Mouse (Mus musculus) forebrain, embryonic 10.5 days (tissue): Measurements from ENCODE around the gene Zzz3. TPM values are rescaled to one million over a fixed set of nuclear protein-coding genes. Genes with fewer than 3 reads are reported as not detected.

ENCODE experiments used
- DNase-seq: peaks from one replicate; pipeline ENCODE4 v3.0.0-alpha.2; 2017; ENCODE audit warnings: low spot score; ENCODE audit errors: extremely low spot score
- H3K27ac ChIP-seq: fragments of 300-500 bp; sonication (generic); 2 replicates; pipeline ENCODE4 v1.5.1; 2016; ENCODE audit warnings: mild to moderate bottlenecking
- H3K27me3 ChIP-seq: fragments of 300-500 bp; sonication (generic); 2 replicates; pipeline ENCODE4 v1.6.1; 2016; ENCODE audit warnings: mild to moderate bottlenecking; ENCODE audit not compliant: poor library complexity, severe bottlenecking
- H3K36me3 ChIP-seq: fragments of 300-500 bp; sonication (generic); replicated peaks from 2 replicates; pipeline ENCODE4 v1.6.1; 2016; ENCODE audit warnings: mild to moderate bottlenecking, moderate library complexity
- H3K4me1 ChIP-seq: fragments of 300-500 bp; sonication (generic); 2 replicates; pipeline ENCODE4 v1.6.1; 2016
- H3K4me3 ChIP-seq: fragments of 300-500 bp; sonication (generic); 2 replicates; pipeline ENCODE4 v1.5.1; 2016; ENCODE audit warnings: mild to moderate bottlenecking, moderate library complexity
- H3K9me3 ChIP-seq: fragments of 300-500 bp; sonication (generic); 2 replicates; pipeline ENCODE4 v1.6.1; 2016; ENCODE audit warnings: mild to moderate bottlenecking, moderate library complexity
- WGBS: fragments of 180-500 bp; shearing (Covaris S2); methylation state at CpG from one replicate; pipeline ENCODE4 v1.1.7; 2016; 5-methylcytosine and 5-hydroxymethylcytosine counted together
- polyA plus RNA-seq: library from polyadenylated mRNA; unstranded; fragments of >200 nt; fragmentation: Nextera tagmentation; extraction: Ambion mirVana; gene quantifications from 2 replicates; pipeline ENCODE4 v1.2.1, GENCODE M21; 2016

Zzz3 gene
- polyA plus RNA-seq, 1 experiment from 2014 or later = 56.4 TPM

DNA sequence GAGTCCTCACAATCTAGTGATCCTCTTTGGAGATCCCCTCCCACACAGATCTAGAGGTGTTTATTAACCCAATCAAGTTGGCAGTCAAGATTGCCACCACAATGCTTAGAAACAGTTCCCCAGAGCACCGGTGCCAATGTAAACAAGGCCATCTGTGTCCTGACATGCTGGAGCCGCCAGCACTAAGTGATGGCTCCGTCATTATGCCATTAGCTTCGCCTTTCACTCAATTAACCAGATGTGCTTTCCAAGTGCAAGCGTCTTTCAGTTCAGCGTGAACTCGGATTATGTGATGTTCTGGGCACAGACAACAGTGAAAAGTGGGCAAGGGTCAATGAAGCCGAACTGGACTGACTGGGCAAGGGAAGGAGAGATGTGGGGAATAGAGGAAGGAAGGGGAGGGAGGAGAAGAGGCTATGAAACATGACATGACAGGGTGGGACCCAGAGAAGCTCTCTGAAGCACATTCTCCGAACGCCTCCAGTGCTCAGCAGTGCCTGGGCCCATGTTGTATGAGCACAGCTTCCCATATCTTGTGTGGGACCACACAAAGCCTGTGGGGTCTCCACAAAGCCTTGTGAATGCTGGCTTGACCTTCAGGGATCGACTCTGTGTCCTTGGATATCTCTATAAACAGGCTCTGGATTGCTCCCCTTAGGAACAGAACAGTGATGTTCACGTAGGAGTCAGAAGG, 99.5 kb downstream of the Zzz3 start:
- H3K9me3 ChIP-seq = no peaks in the 10 kb centered on the region
- no peak overlapping the region for H3K27ac ChIP-seq
- no peak for DNase-seq
- no peaks in the 10 kb centered on the region for H3K27me3 ChIP-seq
- H3K4me1 ChIP-seq = peaks cover 26% of the 10 kb centered on the region
- WGBS = 81% methylated on average over 12 of the region's 12 CpGs
- H3K4me3 ChIP-seq = no peak overlapping the region
- H3K36me3 ChIP-seq = no peaks in the 10 kb centered on the region

DNA sequence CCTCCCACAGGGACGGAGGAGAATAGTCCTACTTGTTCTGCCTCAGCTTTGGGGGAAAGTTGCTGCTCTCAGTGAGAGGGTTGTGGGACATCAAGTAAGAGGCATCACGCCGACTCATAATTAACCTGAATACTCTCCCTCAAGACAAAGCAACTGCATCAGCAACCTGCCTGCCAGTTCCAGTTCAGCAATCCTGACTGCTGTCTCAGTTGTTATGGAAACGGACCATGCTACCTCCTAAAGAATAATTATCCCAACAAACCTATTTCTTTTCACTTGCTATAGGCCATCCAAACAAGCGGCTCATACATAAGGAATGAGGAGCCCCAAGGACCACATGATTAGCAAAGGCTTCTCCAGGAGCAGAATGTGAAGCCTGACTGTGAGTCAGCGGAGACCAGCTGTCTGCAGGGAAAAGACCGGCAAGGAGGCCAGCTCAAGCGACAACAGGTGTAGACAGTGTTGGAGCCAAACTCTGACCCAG, 100.2 kb downstream of the Zzz3 start:
- Histone ChIP-seq H3K27me3 (no peaks in the 10 kb centered on the region), H3K36me3 (no peaks in the 10 kb centered on the region), H3K27ac (no peak overlapping the region), H3K9me3 (no peaks in the 10 kb centered on the region), H3K4me3 (no peak overlapping the region), H3K4me1 (peaks cover 26% of the 10 kb centered on the region)
- no peak for DNase-seq
- WGBS = 77% methylated on average over 8 of the region's 8 CpGs

DNA sequence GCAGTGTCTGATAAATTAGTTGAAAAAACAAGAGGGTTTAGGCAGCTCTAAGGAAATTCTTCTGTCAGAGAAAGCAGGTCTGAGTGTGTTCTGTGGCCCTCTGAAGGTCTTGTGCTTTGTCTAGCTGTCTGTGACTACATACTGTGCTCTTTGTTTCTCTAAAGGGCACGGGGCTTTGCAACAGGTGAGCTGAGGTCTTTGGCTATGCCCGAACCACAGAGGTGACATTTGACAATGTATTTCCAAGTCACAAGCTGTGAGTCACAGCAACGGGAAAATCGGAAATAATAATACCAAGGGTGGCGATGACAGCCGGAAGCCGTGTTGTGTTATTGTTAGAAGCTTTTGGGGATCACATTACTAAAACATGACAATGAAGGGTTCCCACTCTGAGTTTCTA, 101.8 kb downstream of the Zzz3 start:
- WGBS = 74% methylated on average over 7 of the region's 7 CpGs

DNA sequence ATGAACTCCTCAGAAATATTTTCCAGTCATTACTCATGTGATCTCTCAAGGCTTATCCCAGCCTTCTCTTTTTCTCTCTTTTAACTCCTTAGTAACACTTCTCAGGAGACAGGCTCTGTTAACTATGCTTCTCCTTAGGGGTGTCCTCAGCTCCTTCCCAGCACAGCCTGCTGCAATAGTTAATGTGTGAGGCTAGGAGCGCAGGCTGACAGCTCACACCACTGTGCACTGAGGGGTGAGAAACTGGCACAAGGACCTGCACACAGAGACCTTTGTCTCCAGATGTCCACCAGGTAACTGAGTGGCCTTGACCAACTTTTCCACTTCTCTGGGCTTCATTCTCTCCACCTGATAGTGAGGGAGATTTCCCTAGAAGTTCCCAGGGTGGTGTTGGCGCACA, 102.6 kb downstream of the Zzz3 start:
- Histone ChIP-seq H3K9me3 (no peaks in the 10 kb centered on the region), H3K27ac (no peak overlapping the region), H3K36me3 (no peaks in the 10 kb centered on the region), H3K4me3 (no peak overlapping the region), H3K4me1 (peaks cover 26% of the 10 kb centered on the region), H3K27me3 (no peaks in the 10 kb centered on the region)
- no peak for DNase-seq
- WGBS = 88% methylated on average over 2 of the region's 2 CpGs

More for the DNA sequence above, 101.8 kb downstream of the Zzz3 start:
- no peaks in the 10 kb centered on the region for H3K27me3 ChIP-seq
- no peaks in the 10 kb centered on the region for H3K9me3 ChIP-seq
- H3K4me3 ChIP-seq = no peak overlapping the region
- no peaks in the 10 kb centered on the region for H3K36me3 ChIP-seq
- peaks cover 26% of the 10 kb centered on the region for H3K4me1 ChIP-seq
- H3K27ac ChIP-seq = no peak overlapping the region
- DNase-seq = no peak

DNA sequence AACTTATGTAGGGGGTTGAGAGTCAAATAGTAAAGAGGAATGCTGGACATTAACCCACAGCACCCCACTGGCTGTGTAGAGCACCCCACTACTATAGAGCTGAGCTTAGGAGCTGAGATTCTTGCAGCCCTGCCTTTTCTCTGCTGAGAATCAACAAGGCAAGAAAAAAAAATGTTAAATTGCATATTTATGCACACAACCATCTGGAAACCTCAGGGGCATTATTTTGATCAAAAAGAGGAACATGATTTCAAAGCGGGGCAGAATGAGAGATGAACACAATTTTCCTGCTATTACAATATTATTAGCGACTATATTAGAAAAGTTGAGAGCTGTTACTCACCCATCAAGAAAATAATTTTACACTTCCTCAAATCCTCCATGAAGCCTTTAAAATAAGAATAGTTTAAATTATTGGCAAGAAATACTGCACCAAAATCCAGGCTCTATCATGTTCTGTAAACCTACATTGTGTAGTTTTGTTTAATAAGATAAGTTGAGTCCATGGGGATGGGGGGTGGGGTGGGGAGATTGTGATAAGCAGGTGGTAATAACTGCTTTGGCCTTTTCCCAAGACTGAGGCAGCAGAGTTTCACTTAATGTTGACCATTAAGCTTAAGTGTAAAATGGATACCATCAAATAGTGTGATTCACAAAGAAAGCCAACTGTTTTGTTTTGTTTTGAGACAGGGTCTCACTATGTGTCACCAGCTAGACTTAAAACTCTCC, 103.9 kb downstream of the Zzz3 start:
- peaks cover 26% of the 10 kb centered on the region for H3K4me1 ChIP-seq
- WGBS = 84% methylated on average over 2 of the region's 2 CpGs
- no peaks in the 10 kb centered on the region for H3K27me3 ChIP-seq
- no peak overlapping the region for H3K4me3 ChIP-seq
- H3K36me3 ChIP-seq = no peaks in the 10 kb centered on the region
- no peak overlapping the region for H3K27ac ChIP-seq
- H3K9me3 ChIP-seq = no peaks in the 10 kb centered on the region
- DNase-seq = no peak

DNA sequence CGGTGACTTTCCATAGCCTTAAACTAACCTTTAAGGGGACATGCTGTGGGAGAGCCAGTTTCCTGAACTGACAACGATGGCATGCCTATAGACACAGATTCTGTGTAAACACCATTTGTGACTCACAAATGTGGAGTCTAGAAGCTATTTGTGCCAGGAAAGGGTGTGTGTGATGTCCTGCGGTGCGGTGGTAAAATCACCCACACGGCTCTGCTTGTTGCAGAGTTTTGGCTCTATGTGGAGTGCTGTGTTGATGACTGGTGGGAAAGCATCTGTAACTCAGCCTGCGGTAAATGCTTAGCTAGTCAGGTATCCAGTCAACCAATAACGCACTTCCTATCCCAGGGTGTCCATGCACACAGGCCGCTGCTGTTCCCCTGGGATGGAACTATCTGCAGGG, 112.6 kb downstream of the Zzz3 start:
- H3K36me3 ChIP-seq = no peaks in the 10 kb centered on the region
- no peak overlapping the region for H3K4me3 ChIP-seq
- no peak overlapping the region for H3K27ac ChIP-seq
- WGBS = 85% methylated on average over 8 of the region's 8 CpGs
- H3K9me3 ChIP-seq = no peaks in the 10 kb centered on the region
- H3K27me3 ChIP-seq = no peaks in the 10 kb centered on the region
- H3K4me1 ChIP-seq = 0 out of 2 replicates have a peak, but pooled peaks cover 8% of the 10 kb centered on the region
- DNase-seq = no peak

DNA sequence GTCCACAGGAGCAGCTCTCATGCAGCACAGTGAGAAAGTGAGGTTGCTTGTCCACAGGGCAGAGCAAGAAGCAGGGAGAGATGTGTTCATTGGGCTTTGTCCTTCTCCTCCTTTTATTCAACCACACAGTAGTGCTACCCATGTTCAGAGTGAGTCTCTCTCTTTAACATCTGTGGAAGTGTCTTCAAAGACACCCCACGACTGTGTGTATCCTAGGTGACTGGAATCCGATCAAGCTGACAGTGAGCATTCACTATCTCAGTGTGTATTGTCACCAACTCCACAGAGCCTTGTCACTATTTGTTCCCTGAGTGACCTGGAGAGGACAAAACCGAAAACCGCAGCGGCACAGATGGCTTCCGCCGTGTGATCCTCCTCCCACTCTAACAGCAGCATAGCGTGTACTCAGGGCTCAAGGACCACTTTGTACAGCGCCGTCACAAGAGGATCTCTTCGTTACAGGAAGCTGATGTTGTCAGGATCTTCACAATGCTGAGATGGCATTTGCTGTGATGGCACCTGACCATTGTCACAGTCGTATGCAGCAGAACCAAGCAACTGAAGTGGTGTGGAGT, 113.2 kb downstream of the Zzz3 start:
- Histone ChIP-seq H3K9me3 (no peaks in the 10 kb centered on the region), H3K27ac (no peak overlapping the region), H3K27me3 (no peaks in the 10 kb centered on the region), H3K4me1 (0 out of 2 replicates have a peak, but pooled peaks cover 8% of the 10 kb centered on the region), H3K36me3 (no peaks in the 10 kb centered on the region), H3K4me3 (no peak overlapping the region)
- no peak for DNase-seq
- 92% methylated on average over 12 of the region's 12 CpGs for WGBS

DNA sequence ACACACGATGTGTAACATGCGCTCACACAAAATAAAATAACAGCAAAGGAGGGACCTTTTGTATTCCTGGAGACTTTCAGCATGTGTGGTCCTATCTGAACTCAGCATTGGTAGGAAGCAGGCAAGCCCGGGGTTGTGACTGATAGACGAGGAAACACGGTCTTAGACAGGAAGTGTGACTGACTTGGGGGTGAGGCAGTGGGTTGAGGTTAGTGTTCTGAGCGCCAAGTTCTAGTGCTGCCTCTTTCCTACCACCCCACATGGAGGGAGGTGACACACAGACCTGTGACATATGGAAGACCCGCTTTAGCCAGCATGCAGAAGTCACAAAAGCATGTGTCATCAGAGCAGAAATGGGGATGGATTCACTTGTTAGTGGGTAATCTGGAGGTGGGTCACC, 114.0 kb downstream of the Zzz3 start:
- Histone ChIP-seq H3K4me3 (no peak overlapping the region), H3K27ac (no peak overlapping the region), H3K27me3 (no peaks in the 10 kb centered on the region), H3K36me3 (no peaks in the 10 kb centered on the region), H3K9me3 (no peaks in the 10 kb centered on the region), H3K4me1 (peaks cover 13% of the 10 kb centered on the region)
- WGBS = 95% methylated on average over 7 of the region's 7 CpGs
- no peak for DNase-seq

Other genes starting within 250 kb of the Zzz3 start
- gene Gipc2, start 229.2 kb upstream of the Zzz3 start, polyA plus RNA-seq = 1.9 and 3.5 TPM in 2 replicates
- 16.2 and 18.8 TPM in 2 replicates for gene Dnajb4, start 185.2 kb upstream of the Zzz3 start, polyA plus RNA-seq
- 444 and 478 TPM in 2 replicates for gene Fubp1, start 185.1 kb upstream of the Zzz3 start, polyA plus RNA-seq
- 2.8 and 3.8 TPM in 2 replicates for gene Nexn, start 129.1 kb upstream of the Zzz3 start, polyA plus RNA-seq
- gene Miga1, start 55.1 kb upstream of the Zzz3 start, polyA plus RNA-seq = 19.3 and 22.1 TPM in 2 replicates
- 47.4 and 47.8 TPM in 2 replicates for gene Usp33, start 49.0 kb upstream of the Zzz3 start, polyA plus RNA-seq